Mouse (Mus musculus) limb, embryonic 11.5 days (tissue): ENCODE data around the gene Scaf1. TPM values are rescaled to one million over a fixed set of nuclear protein-coding genes. Genes with fewer than 3 reads are reported as not detected.

Experiments used
- ATAC-seq: fragments of 200-750 bp; cut with Nextera tagmentation; 2 replicates; pipeline ENCODE4 v1.8.0; 2017; ENCODE audit warnings: low read depth; ENCODE audit not compliant: insufficient number of reproducible peaks, low FRiP score, low TSS enrichment
- DNase-seq: peaks from one replicate; pipeline ENCODE4 v3.0.0-alpha.2; 2015; ENCODE audit warnings: low spot score
- H3K27ac ChIP-seq: fragments of 300-500 bp; sonication (generic); replicated peaks from 2 replicates; pipeline ENCODE4 v1.5.1; 2014; ENCODE audit warnings: low read depth, mild to moderate bottlenecking, low read length
- H3K27me3 ChIP-seq: fragments of 300-500 bp; sonication (generic); 2 replicates; pipeline ENCODE4 v1.6.1; 2014; ENCODE audit warnings: mild to moderate bottlenecking, low read length, mixed read lengths; ENCODE audit not compliant: control insufficient read depth, insufficient read depth
- H3K36me3 ChIP-seq: fragments of 300-500 bp; sonication (generic); 2 replicates; pipeline ENCODE4 v1.6.1; 2014; ENCODE audit warnings: mild to moderate bottlenecking, low read length, moderate library complexity, mixed read lengths; ENCODE audit not compliant: control insufficient read depth, insufficient read depth
- H3K4me1 ChIP-seq: fragments of 300-500 bp; sonication (generic); 2 replicates; pipeline ENCODE4 v1.6.1; 2014; ENCODE audit warnings: low read length, mixed read lengths; ENCODE audit not compliant: control insufficient read depth, insufficient read depth
- H3K4me2 ChIP-seq: fragments of 300-500 bp; sonication (generic); 2 replicates; pipeline ENCODE4 v1.6.1; 2014; ENCODE audit warnings: low read depth, mild to moderate bottlenecking, moderate library complexity; ENCODE audit not compliant: severe bottlenecking
- H3K4me3 ChIP-seq: fragments of 300-500 bp; sonication (generic); 2 replicates; pipeline ENCODE4 v1.5.1; 2014; ENCODE audit warnings: low read depth, low read length
- H3K9ac ChIP-seq: fragments of 300-500 bp; sonication (generic); 2 replicates; pipeline ENCODE4 v1.6.1; 2014; ENCODE audit warnings: mild to moderate bottlenecking, low read length
- H3K9me3 ChIP-seq: fragments of 300-500 bp; sonication (generic); 2 replicates; pipeline ENCODE4 v1.6.1; 2016; ENCODE audit warnings: low read length; ENCODE audit not compliant: control insufficient read depth
- WGBS: fragments of 180-500 bp; shearing (Covaris S2); extraction: QIAGEN DNeasy Blood & Tissue Kit; methylation state at CpG from one replicate; pipeline ENCODE4 v1.1.7; 2014; 5-methylcytosine and 5-hydroxymethylcytosine counted together
- polyA plus RNA-seq: library from polyadenylated mRNA; unstranded; fragments of >200 nt; fragmentation: Nextera tagmentation; extraction: Ambion mirVana; gene quantifications from 2 replicates; pipeline ENCODE4 v1.2.1, GENCODE M21; 2014

Gene Scaf1
- polyA plus RNA-seq, 1 experiment from 2014 or later, result 52.0 TPM

GRCm38 (mm10) chr7:45053931-45054510, 37.9 kb upstream of the Scaf1 start:
- ATAC-seq, result peak; percentile 95
- WGBS, result 0% methylated on average over 33 of the region's 33 CpGs
- Histone ChIP-seq H3K9me3 (no peaks in the 10 kb centered on the region), H3K36me3 (peaks cover 15% of the 10 kb centered on the region), H3K4me1 (peaks cover 12% of the 10 kb centered on the region), H3K9ac (peak overlapping the region; percentile 95), H3K27ac (peak overlapping the region; percentile 99), H3K4me2 (peak overlapping the region; percentile 95), H3K4me3 (peak overlapping the region; percentile 96), H3K27me3 (no peaks in the 10 kb centered on the region)
- DNase-seq, result peak; percentile 94

- Histone ChIP-seq H3K4me2 (peak overlapping the region; percentile 95), H3K9me3 (no peaks in the 10 kb centered on the region), H3K9ac (peak overlapping the region; percentile 95), H3K4me1 (peaks cover 10% of the 10 kb centered on the region), H3K4me3 (peak overlapping the region; percentile 96), H3K36me3 (peaks cover 19% of the 10 kb centered on the region), H3K27ac (peak overlapping the region; percentile 99), H3K27me3 (no peaks in the 10 kb centered on the region)
- peak; percentile 31 for ATAC-seq
- under 1% methylated on average over 25 of the region's 59 CpGs for WGBS
- peak; percentile 83 for DNase-seq
Measured at GRCm38 (mm10) chr7:45053117-45053930, 37.2 kb upstream of the Scaf1 start.

GRCm38 (mm10) chr7:45052862-45053116, 36.6 kb upstream of the Scaf1 start, which contains the start of gene Prr12:
TSS of gene Prr12 (minus strand) at chr7:45052881.
- peaks cover 24% of the 10 kb centered on the region for H3K36me3 ChIP-seq
- 0% methylated on average over 6 of the region's 18 CpGs for WGBS
- no peak for DNase-seq

GRCm38 (mm10) chr7:45052181-45052861, 36.2 kb upstream of the Scaf1 start:
- H3K4me2 ChIP-seq, result peak overlapping the region; percentile 95
- DNase-seq, result no peak
- no peaks in the 10 kb centered on the region for H3K9me3 ChIP-seq
- H3K27me3 ChIP-seq, result no peaks in the 10 kb centered on the region
- peak overlapping the region; percentile 96 for H3K4me3 ChIP-seq
- H3K27ac ChIP-seq, result peak overlapping the region; percentile 99
- H3K9ac ChIP-seq, result peak overlapping the region; percentile 95
- no peak for ATAC-seq
- peaks cover 10% of the 10 kb centered on the region for H3K4me1 ChIP-seq
- peaks cover 29% of the 10 kb centered on the region for H3K36me3 ChIP-seq
- WGBS, result 0% methylated on average over 38 of the region's 38 CpGs

More at GRCm38 (mm10) chr7:45052862-45053116, 36.6 kb upstream of the Scaf1 start, which contains the start of gene Prr12:
- Histone ChIP-seq H3K4me3 (peak within 1 kb of the TSS; percentile 96), H3K4me2 (peak within 1 kb of the TSS; percentile 95), H3K9me3 (no peaks in the 10 kb centered on the region), H3K4me1 (peaks cover 10% of the 10 kb centered on the region), H3K27ac (peak within 1 kb of the TSS; percentile 99), H3K9ac (peak within 1 kb of the TSS; percentile 95), H3K27me3 (no peaks in the 10 kb centered on the region)
- no peak for ATAC-seq

GRCm38 (mm10) chr7:45051601-45051974, 35.4 kb upstream of the Scaf1 start:
- no peaks in the 10 kb centered on the region for H3K9me3 ChIP-seq
- no peaks in the 10 kb centered on the region for H3K27me3 ChIP-seq
- H3K27ac ChIP-seq, result peak overlapping the region; percentile 99
- H3K4me1 ChIP-seq, result peaks cover 12% of the 10 kb centered on the region
- peak overlapping the region; percentile 96 for H3K4me3 ChIP-seq
- peaks cover 36% of the 10 kb centered on the region for H3K36me3 ChIP-seq
- ATAC-seq (no peak), DNase-seq (peak; percentile 41)
- WGBS, result under 1% methylated on average over 13 of the region's 13 CpGs
- peak overlapping the region; percentile 95 for H3K9ac ChIP-seq
- H3K4me2 ChIP-seq, result peak overlapping the region; percentile 95

GRCm38 (mm10) chr7:45050945-45051600, 34.9 kb upstream of the Scaf1 start:
- peak; percentile 85 for DNase-seq
- no peaks in the 10 kb centered on the region for H3K27me3 ChIP-seq
- peak overlapping the region; percentile 95 for H3K4me2 ChIP-seq
- peak; percentile 27; the same call in 1 of the 2 replicates for ATAC-seq
- peaks cover 12% of the 10 kb centered on the region for H3K4me1 ChIP-seq
- H3K4me3 ChIP-seq, result peak overlapping the region; percentile 96
- H3K27ac ChIP-seq, result no peak overlapping the region
- peak overlapping the region; percentile 95 for H3K9ac ChIP-seq
- no peaks in the 10 kb centered on the region for H3K9me3 ChIP-seq
- H3K36me3 ChIP-seq, result peaks cover 41% of the 10 kb centered on the region
- under 1% methylated on average over 16 of the region's 16 CpGs for WGBS

GRCm38 (mm10) chr7:45048923-45049657, 32.9 kb upstream of the Scaf1 start:
- WGBS, result 92% methylated on average over 23 of the region's 23 CpGs
- Histone ChIP-seq H3K4me2 (no peak overlapping the region), H3K9me3 (no peaks in the 10 kb centered on the region), H3K4me1 (peaks cover 12% of the 10 kb centered on the region), H3K27ac (0 out of 2 replicates have a peak overlapping the region, but pooled peaks have one; percentile 21), H3K27me3 (no peaks in the 10 kb centered on the region), H3K4me3 (no peak overlapping the region), H3K36me3 (peaks cover 53% of the 10 kb centered on the region), H3K9ac (no peak overlapping the region)
- DNase-seq (no peak), ATAC-seq (no peak)
